Mouse (Mus musculus): ENCODE measurements around the gene Mapk11.

Gene Mapk11

GRCm38 (mm10) chr15:89098616-89099015 lies 50.8 kb downstream of the Mapk11 start:
- DNase-seq: no peak

GRCm38 (mm10) chr15:89097450-89097849 lies 52.0 kb downstream of the Mapk11 start:
- no peak for DNase-seq
